Comparison of ENCODE assay signal across 8 mouse cellular contexts in genomic region chr11:103141944-103142255, GRCm38 (mm10). TPM values are rescaled to one million over a fixed set of nuclear protein-coding genes. Genes with fewer than 3 reads are reported as not detected.
A peak's percentile ranks its signal among the peaks of the same experiment; 100 is the strongest.
DNase-seq lines count a peak whose midpoint lies in the region; ATAC-seq and TF ChIP-seq lines count a peak whose summit lies in the region.

No protein-coding gene starts in this region.

- 38% methylated on average over 1 of the region's 1 CpGs for WGBS in heart, embryonic 10.5 days
- WGBS in hindbrain, postnatal 0 days: 40% methylated on average over 1 of the region's 1 CpGs
- 50% methylated on average over 1 of the region's 1 CpGs for WGBS in liver, postnatal 0 days (ENCODE audit: insufficient replicate concordance)

- TF ChIP-seq CTCF in hindbrain, postnatal 0 days (IDR thresholded peaks at IDR 0.05; ENCODE audit: low read depth): no peak
- TF ChIP-seq CTCF in liver, postnatal 0 days (IDR thresholded peaks at IDR 0.05; ENCODE audit: low read depth): no peak

- peak overlapping the region; percentile 54 for H3K4me2 ChIP-seq in hindbrain, postnatal 0 days (ENCODE audit: low read depth, low read length)
- no peak overlapping the region for H3K4me2 ChIP-seq in liver, postnatal 0 days (ENCODE audit: low read depth, low read length)

- peak overlapping the region; percentile 21; the same call in 1 of the 2 replicates for H3K9ac ChIP-seq in hindbrain, postnatal 0 days (replicated peaks; ENCODE audit: low read length)
- no peak overlapping the region for H3K9ac ChIP-seq in liver, postnatal 0 days (replicated peaks)

- DNase-seq in heart, embryonic 10.5 days (ENCODE audit: low spot score): no peak
- DNase-seq in heart, postnatal 36 days: no peak
- DNase-seq in hindbrain, postnatal 0 days (ENCODE audit: low spot score): peak; percentile 34
- DNase-seq in liver, postnatal 0 days: no peak
- DNase-seq in urinary bladder, postnatal 4 days (ENCODE audit: low spot score in 2 of 2): no peak
- no peak for DNase-seq in layer of hippocampus, postnatal 25 days (ENCODE audit: extremely low spot score in 1 of 2, low spot score in 1 of 2)
- DNase-seq in thymus, adult 18-20 months: no peak

- intact Hi-C loops in heart, postnatal 36 days (cut with DNase I): no loop called here

- H3K4me1 ChIP-seq in heart, embryonic 10.5 days: peaks cover 51% of the 10 kb centered on the region
- H3K4me1 ChIP-seq in brown adipose tissue, adult 24 weeks (ENCODE audit: control insufficient read depth, insufficient read depth, insufficient read length, low read length): peaks cover 41% of the 10 kb centered on the region
- peaks cover 13% of the 10 kb centered on the region for H3K4me1 ChIP-seq in hindbrain, postnatal 0 days (ENCODE audit: insufficient read depth, low read length)
- H3K4me1 ChIP-seq in liver, postnatal 0 days (ENCODE audit: insufficient read depth): peaks cover 24% of the 10 kb centered on the region

- no peaks in the 10 kb centered on the region for H3K9me3 ChIP-seq in heart, embryonic 10.5 days
- H3K9me3 ChIP-seq in hindbrain, postnatal 0 days (ENCODE audit: low read length): no peaks in the 10 kb centered on the region
- no peaks in the 10 kb centered on the region for H3K9me3 ChIP-seq in liver, postnatal 0 days (ENCODE audit: low read length)

- no peak for ATAC-seq in hindbrain, postnatal 0 days
- ATAC-seq in liver, postnatal 0 days: peak; percentile 25; the same call in 1 of the 2 replicates

- no peaks in the 10 kb centered on the region for H3K27me3 ChIP-seq in heart, embryonic 10.5 days (ENCODE audit: insufficient read depth, poor library complexity, severe bottlenecking)
- H3K27me3 ChIP-seq in hindbrain, postnatal 0 days (ENCODE audit: insufficient read depth, low read length): no peaks in the 10 kb centered on the region
- no peaks in the 10 kb centered on the region for H3K27me3 ChIP-seq in liver, postnatal 0 days (ENCODE audit: insufficient read depth, low read length)

- peak overlapping the region; percentile 88 for H3K27ac ChIP-seq in heart, embryonic 10.5 days
- H3K27ac ChIP-seq in brown adipose tissue, adult 24 weeks (replicated peaks; ENCODE audit: low read depth, low read length): peak overlapping the region; percentile 96
- peak overlapping the region; percentile 92 for H3K27ac ChIP-seq in hindbrain, postnatal 0 days
- peak overlapping the region; percentile 64 for H3K27ac ChIP-seq in liver, postnatal 0 days (ENCODE audit: low read depth)

- no peak for TF ChIP-seq EP300 in liver, postnatal 0 days (IDR thresholded peaks at IDR 0.05; ENCODE audit: low read depth)

- no peak overlapping the region for H3K4me3 ChIP-seq in heart, embryonic 10.5 days
- H3K4me3 ChIP-seq in brown adipose tissue, adult 24 weeks (ENCODE audit: insufficient read depth, low read depth, low read length): peak overlapping the region; percentile 32; the same call in 1 of the 2 replicates
- H3K4me3 ChIP-seq in hindbrain, postnatal 0 days (ENCODE audit: low read length): no peak overlapping the region
- no peak overlapping the region for H3K4me3 ChIP-seq in liver, postnatal 0 days (ENCODE audit: low read depth, low read length)

- peaks cover 15% of the 10 kb centered on the region for H3K36me3 ChIP-seq in heart, embryonic 10.5 days
- peaks cover 12% of the 10 kb centered on the region; the same call in 1 of the 2 replicates for H3K36me3 ChIP-seq in hindbrain, postnatal 0 days (ENCODE audit: insufficient read depth, low read length)
- H3K36me3 ChIP-seq in liver, postnatal 0 days (replicated peaks; ENCODE audit: insufficient read depth, low read length): no peaks in the 10 kb centered on the region

RNA-seq across cellular contexts. Expression of gene Hexim2, which starts 9.7 kb away (rescaled TPM):
- 6.5 and 7.9 TPM in 2 replicates for polyA plus RNA-seq in heart, embryonic 10.5 days (2016; fragmentation: Nextera tagmentation; extraction: Ambion mirVana)
- total RNA-seq in heart, postnatal 36 days (2021): 1 to 10 TPM; 2.0 to 2.1 TPM
- 3.2 and 4.2 TPM in 2 replicates for polyA plus RNA-seq in brown adipose tissue, adult 24 weeks (2012; ENCODE audit: insufficient read depth, insufficient read length, missing spikeins)
- total RNA-seq in hindbrain, postnatal 0 days (2014; rRNA removed): 28.9 and 40.4 TPM in 2 replicates
- 30.2 and 30.7 TPM in 2 replicates for polyA plus RNA-seq in hindbrain, postnatal 0 days (2015; fragmentation: Nextera tagmentation; extraction: Ambion mirVana)
- 3.4 and 3.7 TPM in 2 replicates for polyA plus RNA-seq in liver, postnatal 0 days (2015; fragmentation: Nextera tagmentation; extraction: Ambion mirVana)
- total RNA-seq in layer of hippocampus, postnatal 25 days (2021): 10 to 100 TPM; 13.2 to 14.7 TPM

RNA-seq across cellular contexts. Expression of gene Hexim1, which starts 25.9 kb away (rescaled TPM):
- 1.8 and 2.8 TPM in 2 replicates for polyA plus RNA-seq in heart, embryonic 10.5 days (2016; fragmentation: Nextera tagmentation; extraction: Ambion mirVana)
- total RNA-seq in heart, postnatal 36 days (2021): 10 to 100 TPM; 18.0 to 20.5 TPM
- polyA plus RNA-seq in brown adipose tissue, adult 24 weeks (2012; ENCODE audit: insufficient read depth, insufficient read length, missing spikeins): 36.0 and 40.8 TPM in 2 replicates
- total RNA-seq in hindbrain, postnatal 0 days (2014; rRNA removed): 15.1 and 15.8 TPM in 2 replicates
- 4.4 and 5.1 TPM in 2 replicates for polyA plus RNA-seq in hindbrain, postnatal 0 days (2015; fragmentation: Nextera tagmentation; extraction: Ambion mirVana)
- 2.6 and 2.7 TPM in 2 replicates for polyA plus RNA-seq in liver, postnatal 0 days (2015; fragmentation: Nextera tagmentation; extraction: Ambion mirVana)
- total RNA-seq in layer of hippocampus, postnatal 25 days (2021): 10 to 100 TPM; 52.3 to 53.3 TPM

RNA-seq across cellular contexts. Expression of gene Fmnl1, which starts 29.0 kb away (rescaled TPM):
- polyA plus RNA-seq in heart, embryonic 10.5 days (2016; fragmentation: Nextera tagmentation; extraction: Ambion mirVana): 0.92 and 1.2 TPM in 2 replicates
- total RNA-seq in heart, postnatal 36 days (2021): 10 to 100 TPM; 12.4 to 20.9 TPM
- 2.8 and 3.8 TPM in 2 replicates for polyA plus RNA-seq in brown adipose tissue, adult 24 weeks (2012; ENCODE audit: insufficient read depth, insufficient read length, missing spikeins)
- 12.8 and 15.5 TPM in 2 replicates for total RNA-seq in hindbrain, postnatal 0 days (2014; rRNA removed)
- 6.4 and 6.9 TPM in 2 replicates for polyA plus RNA-seq in hindbrain, postnatal 0 days (2015; fragmentation: Nextera tagmentation; extraction: Ambion mirVana)
- polyA plus RNA-seq in liver, postnatal 0 days (2015; fragmentation: Nextera tagmentation; extraction: Ambion mirVana): 4.1 and 5.9 TPM in 2 replicates
- 100 to 1,000 TPM; 127 to 147 TPM for total RNA-seq in layer of hippocampus, postnatal 25 days (2021)

RNA-seq across cellular contexts. Expression of gene Acbd4, which starts 40.4 kb away (rescaled TPM):
- 9.8 and 10.2 TPM in 2 replicates for polyA plus RNA-seq in heart, embryonic 10.5 days (2016; fragmentation: Nextera tagmentation; extraction: Ambion mirVana)
- 10 to 100 TPM; 37.4 to 41.4 TPM for total RNA-seq in heart, postnatal 36 days (2021)
- 95.3 and 183 TPM in 2 replicates for polyA plus RNA-seq in brown adipose tissue, adult 24 weeks (2012; ENCODE audit: insufficient read depth, insufficient read length, missing spikeins)
- total RNA-seq in hindbrain, postnatal 0 days (2014; rRNA removed): 13.2 and 19.0 TPM in 2 replicates
- polyA plus RNA-seq in hindbrain, postnatal 0 days (2015; fragmentation: Nextera tagmentation; extraction: Ambion mirVana): 18.5 and 20.8 TPM in 2 replicates
- 56.5 and 57.0 TPM in 2 replicates for polyA plus RNA-seq in liver, postnatal 0 days (2015; fragmentation: Nextera tagmentation; extraction: Ambion mirVana)
- 10 to 100 TPM; 79.5 to 90.4 TPM for total RNA-seq in layer of hippocampus, postnatal 25 days (2021)

RNA-seq across cellular contexts. Expression of gene Plcd3, which starts 40.4 kb away (rescaled TPM):
- 3.6 and 4.8 TPM in 2 replicates for polyA plus RNA-seq in heart, embryonic 10.5 days (2016; fragmentation: Nextera tagmentation; extraction: Ambion mirVana)
- total RNA-seq in heart, postnatal 36 days (2021): 10 to 100 TPM; 16.1 to 18.3 TPM
- 6.1 and 6.2 TPM in 2 replicates for polyA plus RNA-seq in brown adipose tissue, adult 24 weeks (2012; ENCODE audit: insufficient read depth, insufficient read length, missing spikeins)
- total RNA-seq in hindbrain, postnatal 0 days (2014; rRNA removed): 9.4 and 13.8 TPM in 2 replicates
- 3.9 and 4.8 TPM in 2 replicates for polyA plus RNA-seq in hindbrain, postnatal 0 days (2015; fragmentation: Nextera tagmentation; extraction: Ambion mirVana)
- polyA plus RNA-seq in liver, postnatal 0 days (2015; fragmentation: Nextera tagmentation; extraction: Ambion mirVana): 0.82 and 0.85 TPM in 2 replicates
- 10 to 100 TPM in 1 of 2 experiments, 1 to 10 TPM in 1; 9.1 to 10.2 TPM for total RNA-seq in layer of hippocampus, postnatal 25 days (2021)
